Mouse (Mus musculus): Measurements from ENCODE around the gene Slc25a35. TPM values are rescaled to one million over a fixed set of nuclear protein-coding genes. Genes with fewer than 3 reads are reported as not detected.

Slc25a35 gene
- total and polyA plus RNA-seq, 2 experiments from 2014 or later: 1.3 to 1.4 TPM

- peak; percentile 96 for DNase-seq
- under 1% methylated on average over 16 of the region's 16 CpGs for WGBS
- H3K4me3 ChIP-seq (ENCODE audit: low read depth, low read length): peak overlapping the region; percentile 54
- peak overlapping the region; percentile 58 for H3K4me2 ChIP-seq (ENCODE audit: low read depth)
- peaks cover 4% of the 10 kb centered on the region; the same call in 1 of the 2 replicates for H3K4me1 ChIP-seq (ENCODE audit: insufficient read depth)
- no peaks in the 10 kb centered on the region for H3K27me3 ChIP-seq (ENCODE audit: insufficient read depth, low read length)
- peak overlapping the region; percentile 84 for H3K27ac ChIP-seq (ENCODE audit: low read depth, low read length)
- H3K9me3 ChIP-seq (ENCODE audit: low read length): no peaks in the 10 kb centered on the region
- H3K36me3 ChIP-seq (ENCODE audit: insufficient read depth): no peaks in the 10 kb centered on the region
- peak overlapping the region; percentile 64 for H3K9ac ChIP-seq
- TF ChIP-seq CTCF (IDR thresholded peaks at IDR 0.05; ENCODE audit: low read depth): no peak
- peak; percentile 100 for ATAC-seq
These were observed 28.3 kb upstream of the Slc25a35 start for GRCm38 (mm10) chr11:68939451-68940304.

GRCm38 (mm10) chr11:68940516-68940915 lies 27.4 kb upstream of the Slc25a35 start:
- Histone ChIP-seq H3K27me3 (ENCODE audit: insufficient read depth, low read length) (no peaks in the 10 kb centered on the region), H3K36me3 (ENCODE audit: insufficient read depth) (no peaks in the 10 kb centered on the region), H3K4me1 (ENCODE audit: insufficient read depth) (peaks cover 4% of the 10 kb centered on the region; the same call in 1 of the 2 replicates), H3K9ac (peak overlapping the region; percentile 64), H3K9me3 (ENCODE audit: low read length) (no peaks in the 10 kb centered on the region), H3K4me3 (ENCODE audit: low read depth, low read length) (peak overlapping the region; percentile 54), H3K4me2 (ENCODE audit: low read depth) (peak overlapping the region; percentile 58), H3K27ac (ENCODE audit: low read depth, low read length) (peak overlapping the region; percentile 84; the same call in 1 of the 2 replicates)
- DNase-seq (no peak), ATAC-seq (no peak)
- 52% methylated on average over 4 of the region's 4 CpGs for WGBS
- TF ChIP-seq CTCF (IDR thresholded peaks at IDR 0.05; ENCODE audit: low read depth): no peak

GRCm38 (mm10) chr11:68942731-68943130 lies 25.2 kb upstream of the Slc25a35 start:
- DNase-seq (no peak), ATAC-seq (no peak)
- no peak for TF ChIP-seq CTCF (IDR thresholded peaks at IDR 0.05; ENCODE audit: low read depth)
- H3K36me3 ChIP-seq (ENCODE audit: insufficient read depth): no peaks in the 10 kb centered on the region
- peaks cover 4% of the 10 kb centered on the region; the same call in 1 of the 2 replicates for H3K4me1 ChIP-seq (ENCODE audit: insufficient read depth)
- H3K4me2 ChIP-seq (ENCODE audit: low read depth): no peak overlapping the region
- no peaks in the 10 kb centered on the region for H3K9me3 ChIP-seq (ENCODE audit: low read length)
- H3K27ac ChIP-seq (ENCODE audit: low read depth, low read length): no peak overlapping the region
- no peak overlapping the region for H3K9ac ChIP-seq
- H3K4me3 ChIP-seq (ENCODE audit: low read depth, low read length): no peak overlapping the region
- H3K27me3 ChIP-seq (ENCODE audit: insufficient read depth, low read length): no peaks in the 10 kb centered on the region
- 90% methylated on average over 8 of the region's 8 CpGs for WGBS

- H3K4me2 ChIP-seq (ENCODE audit: low read depth): no peak overlapping the region
These were observed 22.7 kb upstream of the Slc25a35 start for GRCm38 (mm10) chr11:68945245-68945644.

GRCm38 (mm10) chr11:68946001-68946400 lies 21.9 kb upstream of the Slc25a35 start:
- TF ChIP-seq CTCF (IDR thresholded peaks at IDR 0.05; ENCODE audit: low read depth): no peak
- DNase-seq: no peak
- Histone ChIP-seq H3K27me3 (ENCODE audit: insufficient read depth, low read length) (no peaks in the 10 kb centered on the region), H3K27ac (ENCODE audit: low read depth, low read length) (no peak overlapping the region), H3K9ac (no peak overlapping the region), H3K4me2 (ENCODE audit: low read depth) (peak overlapping the region; percentile 51; the same call in 1 of the 2 replicates), H3K36me3 (ENCODE audit: insufficient read depth) (no peaks in the 10 kb centered on the region), H3K9me3 (ENCODE audit: low read length) (no peaks in the 10 kb centered on the region), H3K4me3 (ENCODE audit: low read depth, low read length) (no peak overlapping the region), H3K4me1 (ENCODE audit: insufficient read depth) (no peaks in the 10 kb centered on the region)
- ATAC-seq: no peak
- WGBS: 92% methylated on average over 4 of the region's 4 CpGs

More at GRCm38 (mm10) chr11:68945245-68945644, 22.7 kb upstream of the Slc25a35 start:
- TF ChIP-seq CTCF (IDR thresholded peaks at IDR 0.05; ENCODE audit: low read depth): no peak
- 88% methylated on average over 2 of the region's 2 CpGs for WGBS
- Histone ChIP-seq H3K9me3 (ENCODE audit: low read length) (no peaks in the 10 kb centered on the region), H3K27me3 (ENCODE audit: insufficient read depth, low read length) (no peaks in the 10 kb centered on the region), H3K27ac (ENCODE audit: low read depth, low read length) (no peak overlapping the region), H3K4me3 (ENCODE audit: low read depth, low read length) (no peak overlapping the region), H3K9ac (no peak overlapping the region), H3K36me3 (ENCODE audit: insufficient read depth) (no peaks in the 10 kb centered on the region), H3K4me1 (ENCODE audit: insufficient read depth) (no peaks in the 10 kb centered on the region)
- DNase-seq (no peak), ATAC-seq (no peak)

GRCm38 (mm10) chr11:68946806-68947440 lies 21.0 kb upstream of the Slc25a35 start:
- Histone ChIP-seq H3K36me3 (ENCODE audit: insufficient read depth) (no peaks in the 10 kb centered on the region), H3K4me3 (ENCODE audit: low read depth, low read length) (peak overlapping the region; percentile 33), H3K9me3 (ENCODE audit: low read length) (no peaks in the 10 kb centered on the region), H3K4me2 (ENCODE audit: low read depth) (peak overlapping the region; percentile 51), H3K27me3 (ENCODE audit: insufficient read depth, low read length) (no peaks in the 10 kb centered on the region), H3K4me1 (ENCODE audit: insufficient read depth) (no peaks in the 10 kb centered on the region), H3K9ac (peak overlapping the region; percentile 44), H3K27ac (ENCODE audit: low read depth, low read length) (peak overlapping the region; percentile 62)
- 10% methylated on average over 14 of the region's 16 CpGs for WGBS
- ATAC-seq (peak; percentile 53), DNase-seq (peak; percentile 10)
- no peak for TF ChIP-seq CTCF (IDR thresholded peaks at IDR 0.05; ENCODE audit: low read depth)

Data from forebrain, postnatal 0 days (tissue).